Mouse (Mus musculus) CH12.LX (cell line): ENCODE data around the gene Krtap19-3.

Experiments
- CTCF ChIP-seq, 2 experiments: IDR thresholded peaks in 1 of 2; conservative IDR thresholded peaks in 1 of 2; 2 replicates each; pipeline ENCODE4 v1.5.1; 2011 to 2012; ENCODE audit warnings: low read depth in 2 of 2, low read length in 2 of 2, improper control_type of control experiment in 1 of 2, inconsistent platforms in 1 of 2, mild to moderate bottlenecking in 1 of 2, moderate library complexity in 1 of 2
- E2F4 ChIP-seq: IDR thresholded peaks from 2 replicates; pipeline ENCODE4 v1.6.1; 2011; ENCODE audit warnings: low read depth, low read length, improper control_type of control experiment; ENCODE audit not compliant: insufficient replicate concordance
- ELF1 ChIP-seq: IDR thresholded peaks from 2 replicates; pipeline ENCODE4 v1.6.1; 2014; ENCODE audit warnings: low read depth, mild to moderate bottlenecking, inconsistent platforms, low read length, improper control_type of control experiment
- MAX ChIP-seq: IDR thresholded peaks from 2 replicates; pipeline ENCODE4 v1.6.1; 2011; ENCODE audit warnings: low read length, improper control_type of control experiment
- PAX5 ChIP-seq: IDR thresholded peaks from 2 replicates; pipeline ENCODE4 v1.6.1; 2012; ENCODE audit warnings: low read length, inconsistent platforms, mixed read lengths

- no peak for TF ChIP-seq MAX
- TF ChIP-seq E2F4, result no peak
- no peak for TF ChIP-seq PAX5
- peak; percentile 24 to 49; a peak in 2 of 4 replicates for TF ChIP-seq CTCF (conservative IDR thresholded peaks at IDR 0.05 in 1 of 2, IDR thresholded peaks at IDR 0.05 in 1 of 2; ENCODE audit: low read depth in 2 of 2, low read length in 2 of 2)
- no peak for TF ChIP-seq ELF1
These were observed 26.4 kb downstream of the Krtap19-3 start for GRCm38 (mm10) chr16:88851450-88851849.
